Mouse (Mus musculus) kidney, postnatal 0 days (tissue): Measurements from ENCODE around the gene BC049715. TPM values are rescaled to one million over a fixed set of nuclear protein-coding genes. Genes with fewer than 3 reads are reported as not detected.

Experiments used
- ATAC-seq: fragments of 200-750 bp; cut with Nextera tagmentation; replicated peaks from 2 replicates; pipeline ENCODE4 v1.8.0; 2017; ENCODE audit warnings: low read depth, moderate number of reproducible peaks, moderate TSS enrichment, moderate library complexity; ENCODE audit not compliant: low FRiP score
- DNase-seq: peaks from one replicate; pipeline ENCODE4 v3.0.0-alpha.2; 2016; ENCODE audit warnings: low spot score
- H3K27ac ChIP-seq: fragments of 300-500 bp; sonication (generic); 2 replicates; pipeline ENCODE4 v1.5.1; 2014; ENCODE audit warnings: mild to moderate bottlenecking
- H3K27me3 ChIP-seq: fragments of 300-500 bp; sonication (generic); 2 replicates; pipeline ENCODE4 v1.6.1; 2014; ENCODE audit warnings: low read length, mixed read lengths; ENCODE audit not compliant: insufficient read depth
- H3K36me3 ChIP-seq: fragments of 300-500 bp; sonication (generic); 2 replicates; pipeline ENCODE4 v1.6.1; 2014; ENCODE audit warnings: low read length, mixed read lengths; ENCODE audit not compliant: insufficient read depth
- H3K4me1 ChIP-seq: fragments of 300-500 bp; sonication (generic); replicated peaks from 2 replicates; pipeline ENCODE4 v1.6.1; 2014; ENCODE audit warnings: antibody characterized with exemption, low read length, mixed read lengths; ENCODE audit not compliant: insufficient read depth
- H3K4me2 ChIP-seq: fragments of 300-500 bp; sonication (generic); 2 replicates; pipeline ENCODE4 v1.6.1; 2014; ENCODE audit warnings: mild to moderate bottlenecking, low read length, moderate library complexity, mixed read lengths
- H3K4me3 ChIP-seq: fragments of 300-500 bp; sonication (generic); replicated peaks from 2 replicates; pipeline ENCODE4 v1.5.1; 2014; ENCODE audit warnings: low read depth, low read length
- H3K9ac ChIP-seq: fragments of 300-500 bp; sonication (generic); 2 replicates; pipeline ENCODE4 v1.6.1; 2014; ENCODE audit warnings: low read depth, low read length
- H3K9me3 ChIP-seq: fragments of 300-500 bp; sonication (generic); replicated peaks from 2 replicates; pipeline ENCODE4 v1.6.1; 2016; ENCODE audit warnings: low read length, inconsistent platforms, mixed read lengths
- CTCF ChIP-seq: IDR thresholded peaks from 2 replicates; pipeline ENCODE4 v1.5.1; 2016; ENCODE audit warnings: antibody characterized with exemption, low read depth, mild to moderate bottlenecking, moderate library complexity
- WGBS: fragments of 180-500 bp; shearing (Covaris S2); extraction: QIAGEN DNeasy Blood & Tissue Kit; methylation state at CpG from one replicate; pipeline ENCODE4 v1.1.7; 2014; 5-methylcytosine and 5-hydroxymethylcytosine counted together
- polyA plus RNA-seq: library from polyadenylated mRNA; unstranded; fragments of >200 nt; fragmentation: Nextera tagmentation; extraction: Ambion mirVana; gene quantifications from 2 replicates; pipeline ENCODE4 v1.2.1, GENCODE M21; 2015

BC049715 gene
- polyA plus RNA-seq, 1 experiment from 2014 or later: 2.1 TPM

- no peaks in the 10 kb centered on the region for H3K9me3 ChIP-seq
- no peaks in the 10 kb centered on the region; the same call in 1 of the 2 replicates for H3K4me1 ChIP-seq
- peak overlapping the region; percentile 70 for H3K4me2 ChIP-seq
- peak overlapping the region; percentile 64 for H3K4me3 ChIP-seq
- H3K27me3 ChIP-seq: no peaks in the 10 kb centered on the region
- peak overlapping the region; percentile 98 for H3K27ac ChIP-seq
- H3K36me3 ChIP-seq: no peaks in the 10 kb centered on the region
- peak overlapping the region; percentile 85 for H3K9ac ChIP-seq
- no peak for DNase-seq
- ATAC-seq: no peak
- TF ChIP-seq CTCF: no peak
- WGBS: 13% methylated on average over 12 of the region's 12 CpGs
Measured at GRCm38 (mm10) chr6:136803093-136803738, 24.2 kb upstream of the BC049715 start.

GRCm38 (mm10) chr6:136803739-136804633 lies 23.4 kb upstream of the BC049715 start, which contains the start of gene Hist4h4:
Gene Hist4h4 (minus strand): TSS chr6:136804415.
- peak within 1 kb of the TSS; percentile 64 for H3K4me3 ChIP-seq
- DNase-seq (peak; percentile 97), ATAC-seq (peak; percentile 56)
- under 1% methylated on average over 50 of the region's 50 CpGs for WGBS
- H3K9ac ChIP-seq: peak within 1 kb of the TSS; percentile 85
- no peaks in the 10 kb centered on the region for H3K36me3 ChIP-seq
- no peak for TF ChIP-seq CTCF
- no peaks in the 10 kb centered on the region for H3K9me3 ChIP-seq
- H3K27ac ChIP-seq: peak within 1 kb of the TSS; percentile 98
- peaks cover under 1% of the 10 kb centered on the region for H3K4me1 ChIP-seq
- H3K27me3 ChIP-seq: no peaks in the 10 kb centered on the region
- peak within 1 kb of the TSS; percentile 70 for H3K4me2 ChIP-seq

- TF ChIP-seq CTCF: no peak
Measured at GRCm38 (mm10) chr6:136804705-136805408, 22.6 kb upstream of the BC049715 start.

GRCm38 (mm10) chr6:136805409-136805775 lies 22.0 kb upstream of the BC049715 start:
- no peak for DNase-seq
- H3K36me3 ChIP-seq: no peaks in the 10 kb centered on the region
- H3K9ac ChIP-seq: no peak overlapping the region
- peaks cover 7% of the 10 kb centered on the region for H3K4me1 ChIP-seq
- 79% methylated on average over 1 of the region's 1 CpGs for WGBS
- H3K4me2 ChIP-seq: no peak overlapping the region
- no peak overlapping the region for H3K4me3 ChIP-seq
- no peaks in the 10 kb centered on the region for H3K27me3 ChIP-seq
- TF ChIP-seq CTCF: no peak
- H3K27ac ChIP-seq: no peak overlapping the region
- no peaks in the 10 kb centered on the region for H3K9me3 ChIP-seq
- no peak for ATAC-seq

More at GRCm38 (mm10) chr6:136804705-136805408, 22.6 kb upstream of the BC049715 start:
- 24% methylated on average over 9 of the region's 9 CpGs for WGBS
- no peaks in the 10 kb centered on the region for H3K27me3 ChIP-seq
- H3K9me3 ChIP-seq: no peaks in the 10 kb centered on the region
- no peak for ATAC-seq
- peak overlapping the region; percentile 70 for H3K4me2 ChIP-seq
- peak overlapping the region; percentile 45; the same call in 1 of the 2 replicates for H3K9ac ChIP-seq
- peak overlapping the region; percentile 64 for H3K4me3 ChIP-seq
- H3K27ac ChIP-seq: peak overlapping the region; percentile 98
- H3K4me1 ChIP-seq: peaks cover 7% of the 10 kb centered on the region
- DNase-seq: no peak
- H3K36me3 ChIP-seq: no peaks in the 10 kb centered on the region

- Histone ChIP-seq H3K4me1 (peaks cover 7% of the 10 kb centered on the region), H3K9ac (no peak overlapping the region), H3K27me3 (no peaks in the 10 kb centered on the region), H3K36me3 (peaks cover under 1% of the 10 kb centered on the region; the same call in 1 of the 2 replicates), H3K4me2 (peak overlapping the region; percentile 87; the same call in 1 of the 2 replicates), H3K9me3 (no peaks in the 10 kb centered on the region), H3K4me3 (no peak overlapping the region), H3K27ac (0 out of 2 replicates have a peak overlapping the region, but pooled peaks have one; percentile 39)
- no peak for ATAC-seq
- TF ChIP-seq CTCF: no peak
- DNase-seq: no peak
- 76% methylated on average over 5 of the region's 5 CpGs for WGBS
Measured at GRCm38 (mm10) chr6:136806819-136807218, 20.6 kb upstream of the BC049715 start.
